Mouse (Mus musculus): ENCODE measurements around the gene Sec16a. TPM values are rescaled to one million over a fixed set of nuclear protein-coding genes. Genes with fewer than 3 reads are reported as not detected.

The Sec16a gene
- polyA plus RNA-seq, 1 experiment from 2014 or later: 23.4 TPM

GRCm38 (mm10) chr2:26367911-26368310 lies 77.1 kb downstream of the Sec16a start:
- Histone ChIP-seq H3K27me3 (replicated peaks; ENCODE audit: control insufficient read depth, insufficient read depth, low read length) (no peaks in the 10 kb centered on the region), H3K4me1 (ENCODE audit: control insufficient read depth, insufficient read depth, low read length) (no peaks in the 10 kb centered on the region), H3K9ac (ENCODE audit: low read length) (no peak overlapping the region), H3K27ac (ENCODE audit: low read depth, low read length) (no peak overlapping the region), H3K4me2 (ENCODE audit: low read length) (no peak overlapping the region), H3K36me3 (ENCODE audit: control insufficient read depth, insufficient read depth, low read length) (peaks cover 97% of the 10 kb centered on the region), H3K9me3 (replicated peaks; ENCODE audit: control insufficient read depth, low read length) (no peaks in the 10 kb centered on the region), H3K4me3 (ENCODE audit: low read depth, low read length) (no peak overlapping the region)
- no peak for ATAC-seq
- WGBS: 91% methylated on average over 6 of the region's 6 CpGs
- no peak for DNase-seq (ENCODE audit: low spot score)

DNA sequence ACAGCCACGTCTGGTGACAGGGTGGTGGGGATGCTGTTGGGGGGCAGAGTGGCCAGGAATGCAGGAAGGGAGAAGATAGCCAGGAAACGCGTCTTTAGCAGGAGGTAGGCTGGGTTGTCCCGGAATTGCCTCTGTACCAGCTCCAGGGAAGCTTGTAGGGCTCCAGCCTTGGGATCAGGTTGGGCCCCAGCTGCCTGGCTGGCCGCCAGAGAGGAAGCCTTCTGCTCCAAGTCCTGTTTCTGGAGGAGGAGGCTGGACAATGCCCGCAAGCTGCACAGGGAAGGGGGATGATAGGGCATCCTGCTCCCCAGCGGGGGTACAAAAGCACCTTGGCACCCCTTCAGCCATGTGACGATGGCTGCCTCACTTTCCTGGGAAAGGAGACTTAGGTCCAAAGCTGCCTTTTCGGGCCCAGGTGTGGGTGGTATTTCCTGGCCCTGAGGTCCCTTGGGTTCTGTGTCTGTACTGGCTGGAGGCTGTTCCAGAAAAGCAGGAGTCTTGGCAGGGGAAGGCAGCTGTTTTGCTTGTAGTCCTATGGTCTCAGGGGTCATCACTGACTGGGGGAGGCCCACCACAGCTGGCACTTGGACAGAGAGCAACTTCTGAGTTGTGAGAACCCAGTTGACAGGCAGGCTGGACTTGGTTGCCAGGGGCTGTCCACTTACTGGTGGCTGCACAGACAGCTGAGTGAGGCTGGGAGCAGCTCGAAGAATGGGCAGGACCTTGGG lies 80.1 kb downstream of the Sec16a start:
- 89% methylated on average over 10 of the region's 10 CpGs for WGBS
- Histone ChIP-seq H3K4me1 (ENCODE audit: control insufficient read depth, insufficient read depth, low read length) (no peaks in the 10 kb centered on the region), H3K4me2 (ENCODE audit: low read length) (no peak overlapping the region), H3K9me3 (replicated peaks; ENCODE audit: control insufficient read depth, low read length) (no peaks in the 10 kb centered on the region), H3K27me3 (replicated peaks; ENCODE audit: control insufficient read depth, insufficient read depth, low read length) (no peaks in the 10 kb centered on the region), H3K27ac (ENCODE audit: low read depth, low read length) (no peak overlapping the region), H3K36me3 (ENCODE audit: control insufficient read depth, insufficient read depth, low read length) (peaks cover 74% of the 10 kb centered on the region), H3K9ac (ENCODE audit: low read length) (no peak overlapping the region), H3K4me3 (ENCODE audit: low read depth, low read length) (no peak overlapping the region)
- ATAC-seq: no peak
- DNase-seq (ENCODE audit: low spot score): no peak

DNA sequence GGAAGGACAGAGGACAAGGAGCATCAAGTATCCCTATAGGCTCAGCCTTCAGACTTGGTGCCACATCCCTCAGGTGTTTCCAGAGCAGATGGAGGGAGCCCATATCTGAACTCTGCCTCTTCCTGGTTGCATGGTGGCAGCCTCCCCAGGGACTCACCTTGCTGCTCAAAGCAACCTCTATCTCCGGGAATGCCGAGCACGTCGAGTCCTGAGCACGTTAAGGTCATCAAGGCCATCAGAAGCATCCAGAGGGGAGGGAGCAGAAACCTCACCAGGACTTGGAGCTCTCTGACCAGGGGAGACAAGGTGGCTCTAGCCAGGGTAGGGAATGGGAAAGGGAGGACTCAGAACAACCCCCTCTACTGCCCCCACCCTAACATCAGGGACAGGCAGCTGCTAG lies 81.5 kb downstream of the Sec16a start:
- H3K9me3 ChIP-seq (replicated peaks; ENCODE audit: control insufficient read depth, low read length): no peaks in the 10 kb centered on the region
- ATAC-seq (no peak), DNase-seq (ENCODE audit: low spot score) (no peak)
- no peak overlapping the region for H3K9ac ChIP-seq (ENCODE audit: low read length)
- no peaks in the 10 kb centered on the region for H3K27me3 ChIP-seq (replicated peaks; ENCODE audit: control insufficient read depth, insufficient read depth, low read length)
- 90% methylated on average over 5 of the region's 5 CpGs for WGBS
- H3K4me2 ChIP-seq (ENCODE audit: low read length): no peak overlapping the region
- no peak overlapping the region for H3K27ac ChIP-seq (ENCODE audit: low read depth, low read length)
- H3K4me3 ChIP-seq (ENCODE audit: low read depth, low read length): no peak overlapping the region
- peaks cover 59% of the 10 kb centered on the region for H3K36me3 ChIP-seq (ENCODE audit: control insufficient read depth, insufficient read depth, low read length)
- H3K4me1 ChIP-seq (ENCODE audit: control insufficient read depth, insufficient read depth, low read length): no peaks in the 10 kb centered on the region

- Histone ChIP-seq H3K4me2 (ENCODE audit: low read length) (no peak overlapping the region), H3K9me3 (replicated peaks; ENCODE audit: control insufficient read depth, low read length) (no peaks in the 10 kb centered on the region), H3K4me1 (ENCODE audit: control insufficient read depth, insufficient read depth, low read length) (no peaks in the 10 kb centered on the region), H3K27me3 (replicated peaks; ENCODE audit: control insufficient read depth, insufficient read depth, low read length) (no peaks in the 10 kb centered on the region), H3K27ac (ENCODE audit: low read depth, low read length) (no peak overlapping the region), H3K9ac (ENCODE audit: low read length) (no peak overlapping the region), H3K36me3 (ENCODE audit: control insufficient read depth, insufficient read depth, low read length) (peaks cover 55% of the 10 kb centered on the region), H3K4me3 (ENCODE audit: low read depth, low read length) (no peak overlapping the region)
- no peak for ATAC-seq
- 84% methylated on average over 5 of the region's 5 CpGs for WGBS
- no peak for DNase-seq (ENCODE audit: low spot score)
Observed at GRCm38 (mm10) chr2:26362991-26363390, 82.0 kb downstream of the Sec16a start.

GRCm38 (mm10) chr2:26360772-26361171 lies 84.2 kb downstream of the Sec16a start, which contains the start of gene Card9:
TSS of gene Card9 (minus strand) at chr2:26360918.
- Histone ChIP-seq H3K9ac (ENCODE audit: low read length) (no peak within 1 kb of the TSS), H3K36me3 (ENCODE audit: control insufficient read depth, insufficient read depth, low read length) (peaks cover 33% of the 10 kb centered on the region), H3K4me1 (ENCODE audit: control insufficient read depth, insufficient read depth, low read length) (no peaks in the 10 kb centered on the region), H3K4me3 (ENCODE audit: low read depth, low read length) (no peak within 1 kb of the TSS), H3K4me2 (ENCODE audit: low read length) (no peak within 1 kb of the TSS), H3K9me3 (replicated peaks; ENCODE audit: control insufficient read depth, low read length) (no peaks in the 10 kb centered on the region), H3K27ac (ENCODE audit: low read depth, low read length) (no peak within 1 kb of the TSS), H3K27me3 (replicated peaks; ENCODE audit: control insufficient read depth, insufficient read depth, low read length) (no peaks in the 10 kb centered on the region)
- no peak for DNase-seq (ENCODE audit: low spot score)
- no peak for ATAC-seq
- 62% methylated on average over 3 of the region's 3 CpGs for WGBS

GRCm38 (mm10) chr2:26359983-26360382 lies 85.0 kb downstream of the Sec16a start:
- Histone ChIP-seq H3K36me3 (ENCODE audit: control insufficient read depth, insufficient read depth, low read length) (peaks cover 25% of the 10 kb centered on the region), H3K4me3 (ENCODE audit: low read depth, low read length) (no peak overlapping the region), H3K27me3 (replicated peaks; ENCODE audit: control insufficient read depth, insufficient read depth, low read length) (no peaks in the 10 kb centered on the region), H3K4me1 (ENCODE audit: control insufficient read depth, insufficient read depth, low read length) (no peaks in the 10 kb centered on the region), H3K9ac (ENCODE audit: low read length) (no peak overlapping the region), H3K9me3 (replicated peaks; ENCODE audit: control insufficient read depth, low read length) (no peaks in the 10 kb centered on the region), H3K4me2 (ENCODE audit: low read length) (no peak overlapping the region), H3K27ac (ENCODE audit: low read depth, low read length) (no peak overlapping the region)
- DNase-seq (ENCODE audit: low spot score) (no peak), ATAC-seq (no peak)
- WGBS: 84% methylated on average over 6 of the region's 6 CpGs

Small RNA genes lying within 50 kb of the gene (microRNA-seq; reads per million reads assigned to microRNA genes)
- 1.1 reads per million for gene Mir6996

Other genes starting within 250 kb of the Sec16a start
- gene Lhx3, start 236.9 kb downstream of the Sec16a start, polyA plus RNA-seq (2014; fragmentation: Nextera tagmentation; extraction: Ambion mirVana): not detected in 2 replicates
- 10.6 and 12.2 TPM in 2 replicates for gene Qsox2, start 207.7 kb downstream of the Sec16a start, polyA plus RNA-seq (2014; fragmentation: Nextera tagmentation; extraction: Ambion mirVana)
- gene Ccdc187, start 150.7 kb downstream of the Sec16a start, polyA plus RNA-seq (2014; fragmentation: Nextera tagmentation; extraction: Ambion mirVana): 0.11 and 0.17 TPM in 2 replicates
- 56.0 and 63.6 TPM in 2 replicates for gene Gpsm1, start 129.7 kb downstream of the Sec16a start, polyA plus RNA-seq (2014; fragmentation: Nextera tagmentation; extraction: Ambion mirVana)
- gene Dnlz, start 93.1 kb downstream of the Sec16a start, polyA plus RNA-seq (2014; fragmentation: Nextera tagmentation; extraction: Ambion mirVana): 28.8 and 33.1 TPM in 2 replicates
- gene Card9, start 84.3 kb downstream of the Sec16a start, polyA plus RNA-seq (2014; fragmentation: Nextera tagmentation; extraction: Ambion mirVana): 0.22 and 1.1 TPM in 2 replicates
- 15.7 and 27.1 TPM in 2 replicates for gene Snapc4, start 64.6 kb downstream of the Sec16a start, polyA plus RNA-seq (2014; fragmentation: Nextera tagmentation; extraction: Ambion mirVana)
- gene Entr1, start 55.9 kb downstream of the Sec16a start, polyA plus RNA-seq (2014; fragmentation: Nextera tagmentation; extraction: Ambion mirVana): 149 and 152 TPM in 2 replicates
- gene Pmpca, start 55.9 kb downstream of the Sec16a start, polyA plus RNA-seq (2014; fragmentation: Nextera tagmentation; extraction: Ambion mirVana): 70.1 and 72.6 TPM in 2 replicates
- 13.9 and 16.2 TPM in 2 replicates for gene Inpp5e, start 36.0 kb downstream of the Sec16a start, polyA plus RNA-seq (2014; fragmentation: Nextera tagmentation; extraction: Ambion mirVana)
- gene Notch1, start 71.4 kb upstream of the Sec16a start, polyA plus RNA-seq (2014; fragmentation: Nextera tagmentation; extraction: Ambion mirVana): 30.3 and 32.3 TPM in 2 replicates
- 52.5 and 52.8 TPM in 2 replicates for gene Egfl7, start 134.8 kb upstream of the Sec16a start, polyA plus RNA-seq (2014; fragmentation: Nextera tagmentation; extraction: Ambion mirVana)
- gene Gm20532, start 141.4 kb upstream of the Sec16a start, polyA plus RNA-seq (2014; fragmentation: Nextera tagmentation; extraction: Ambion mirVana): not detected in 2 replicates
- 4.0 TPM in 2 replicates for gene Agpat2, start 159.2 kb upstream of the Sec16a start, polyA plus RNA-seq (2014; fragmentation: Nextera tagmentation; extraction: Ambion mirVana)
- gene Fam69b, start 183.2 kb upstream of the Sec16a start, polyA plus RNA-seq (2014; fragmentation: Nextera tagmentation; extraction: Ambion mirVana): 97.4 and 101 TPM in 2 replicates
- gene Lcn4, start 226.1 kb upstream of the Sec16a start, polyA plus RNA-seq (2014; fragmentation: Nextera tagmentation; extraction: Ambion mirVana): not detected in 2 replicates

Measured in forebrain, embryonic 14.5 days (tissue).